Mouse (Mus musculus): Measurements from ENCODE around the gene Cavin2. TPM values are rescaled to one million over a fixed set of nuclear protein-coding genes. Genes with fewer than 3 reads are reported as not detected.

Gene Cavin2
- polyA plus RNA-seq, 1 experiment = 286 TPM

GRCm38 (mm10) chr1:51347596-51347995 lies 58.7 kb downstream of the Cavin2 start:
- TF ChIP-seq CTCF (IDR thresholded peaks at IDR 0.05; ENCODE audit: insufficient read depth, low read length) (no peak), POLR2A (IDR thresholded peaks at IDR 0.05; ENCODE audit: borderline replicate concordance, extremely low read depth, low read depth, low read length) (no peak)
- no peaks in the 10 kb centered on the region for H3K4me1 ChIP-seq (ENCODE audit: control insufficient read depth, insufficient read depth, low read length)
- 93% methylated on average over 3 of the region's 3 CpGs for WGBS
- no peak overlapping the region for H3K4me3 ChIP-seq (replicated peaks; ENCODE audit: extremely low read depth, low read depth, low read length)
- no peak for DNase-seq

GRCm38 (mm10) chr1:51348631-51349030 lies 59.7 kb downstream of the Cavin2 start:
- DNase-seq = no peak
- 84% methylated on average over 7 of the region's 7 CpGs for WGBS
- Histone ChIP-seq H3K4me3 (replicated peaks; ENCODE audit: extremely low read depth, low read depth, low read length) (no peak overlapping the region), H3K4me1 (ENCODE audit: control insufficient read depth, insufficient read depth, low read length) (no peaks in the 10 kb centered on the region)
- no peak for TF ChIP-seq CTCF (IDR thresholded peaks at IDR 0.05; ENCODE audit: insufficient read depth, low read length)
- no peak for TF ChIP-seq POLR2A (IDR thresholded peaks at IDR 0.05; ENCODE audit: borderline replicate concordance, extremely low read depth, low read depth, low read length)

GRCm38 (mm10) chr1:51349291-51349967 lies 60.5 kb downstream of the Cavin2 start:
- no peak for TF ChIP-seq POLR2A (IDR thresholded peaks at IDR 0.05; ENCODE audit: borderline replicate concordance, extremely low read depth, low read depth, low read length)
- TF ChIP-seq CTCF (IDR thresholded peaks at IDR 0.05; ENCODE audit: insufficient read depth, low read length) = no peak
- 69% methylated on average over 7 of the region's 7 CpGs for WGBS
- Histone ChIP-seq H3K4me3 (replicated peaks; ENCODE audit: extremely low read depth, low read depth, low read length) (no peak overlapping the region), H3K4me1 (ENCODE audit: control insufficient read depth, insufficient read depth, low read length) (no peaks in the 10 kb centered on the region)
- no peak for DNase-seq

Other genes with a start within 250 kb of the Cavin2 start
- 12.5 and 15.9 TPM in 2 replicates for gene Nabp1, start 189.3 kb downstream of the Cavin2 start, polyA plus RNA-seq (2012; rRNA removed)

Data from lung, adult 2 months (tissue).